Mouse (Mus musculus) G1E (cell line): ENCODE results near the gene Rabl2. TPM values are rescaled to one million over a fixed set of nuclear protein-coding genes. Genes with fewer than 3 reads are reported as not detected.

ENCODE experiments used
- ATAC-seq: 2 replicates; pipeline ENCODE4 v1.8.0; 2016; ENCODE audit warnings: mild to moderate bottlenecking; ENCODE audit not compliant: insufficient number of reproducible peaks, poor library complexity, low FRiP score, severe bottlenecking; ENCODE audit errors: extremely low read depth
- DNase-seq: peaks from one replicate; pipeline ENCODE4 v3.0.0; 2012; ENCODE audit warnings: low spot score
- H3K27me3 ChIP-seq: 2 replicates; pipeline ENCODE4 v1.6.1; 2012; ENCODE audit warnings: mild to moderate bottlenecking, low read length, inconsistent platforms; ENCODE audit not compliant: insufficient read depth
- H3K36me3 ChIP-seq: replicated peaks from 2 replicates; pipeline ENCODE3; 2012; ENCODE audit warnings: mild to moderate bottlenecking, inconsistent platforms
- H3K4me1 ChIP-seq: 2 replicates; pipeline ENCODE4 v1.6.1; 2012; ENCODE audit warnings: low read depth, low read length, inconsistent platforms, mixed read lengths; ENCODE audit not compliant: insufficient read depth
- H3K4me3 ChIP-seq: 2 replicates; pipeline ENCODE4 v1.5.1; 2012; ENCODE audit warnings: low read depth, mild to moderate bottlenecking, inconsistent platforms, low read length, moderate library complexity, mixed read lengths
- H3K9me3 ChIP-seq: replicated peaks from 2 replicates; pipeline ENCODE4 v1.6.1; 2012; ENCODE audit warnings: inconsistent platforms
- CTCF ChIP-seq: IDR thresholded peaks from 2 replicates; pipeline ENCODE4 v1.5.1; 2012; ENCODE audit warnings: low read depth, low read length, inconsistent platforms, mixed read lengths
- GATA1 ChIP-seq: IDR thresholded peaks from 2 replicates; pipeline ENCODE4 v1.6.1; 2012; ENCODE audit warnings: borderline replicate concordance, low read length, inconsistent platforms, mixed read lengths
- GATA2 ChIP-seq: IDR thresholded peaks from 2 replicates; pipeline ENCODE4 v1.6.1; 2012; ENCODE audit warnings: low read depth, low read length, inconsistent platforms, borderline replicate concordance
- POLR2AphosphoS5 ChIP-seq: IDR thresholded peaks from 2 replicates; pipeline ENCODE4 v1.6.1; 2012; ENCODE audit warnings: low read depth, low read length, inconsistent platforms; ENCODE audit not compliant: insufficient replicate concordance
- TAL1 ChIP-seq: conservative IDR thresholded peaks from 2 replicates; pipeline ENCODE4 v1.6.1; 2012; ENCODE audit warnings: low read depth, low read length, inconsistent platforms, mixed read lengths
- polyA plus RNA-seq: library from polyadenylated mRNA; stranded (reverse); fragments of >175 nt; gene quantifications from 2 replicates; pipeline ENCODE4 v1.2.3, GENCODE M21; 2012
- total RNA-seq, 2 experiments: library from RNA; stranded (forward) in 1 of 2; stranded (reverse) in 1 of 2; fragments of 200-1000 nt in 1 of 2; fragments of >200 nt in 1 of 2; fragmentation: Nextera tagmentation in 1 of 2; gene quantifications; 2 replicates each; pipeline ENCODE4 v1.2.3; 2014 to 2017

The Rabl2 gene
- total and polyA plus RNA-seq, 3 experiments = 5.5 to 12.7 (median 8.1) TPM

DNA sequence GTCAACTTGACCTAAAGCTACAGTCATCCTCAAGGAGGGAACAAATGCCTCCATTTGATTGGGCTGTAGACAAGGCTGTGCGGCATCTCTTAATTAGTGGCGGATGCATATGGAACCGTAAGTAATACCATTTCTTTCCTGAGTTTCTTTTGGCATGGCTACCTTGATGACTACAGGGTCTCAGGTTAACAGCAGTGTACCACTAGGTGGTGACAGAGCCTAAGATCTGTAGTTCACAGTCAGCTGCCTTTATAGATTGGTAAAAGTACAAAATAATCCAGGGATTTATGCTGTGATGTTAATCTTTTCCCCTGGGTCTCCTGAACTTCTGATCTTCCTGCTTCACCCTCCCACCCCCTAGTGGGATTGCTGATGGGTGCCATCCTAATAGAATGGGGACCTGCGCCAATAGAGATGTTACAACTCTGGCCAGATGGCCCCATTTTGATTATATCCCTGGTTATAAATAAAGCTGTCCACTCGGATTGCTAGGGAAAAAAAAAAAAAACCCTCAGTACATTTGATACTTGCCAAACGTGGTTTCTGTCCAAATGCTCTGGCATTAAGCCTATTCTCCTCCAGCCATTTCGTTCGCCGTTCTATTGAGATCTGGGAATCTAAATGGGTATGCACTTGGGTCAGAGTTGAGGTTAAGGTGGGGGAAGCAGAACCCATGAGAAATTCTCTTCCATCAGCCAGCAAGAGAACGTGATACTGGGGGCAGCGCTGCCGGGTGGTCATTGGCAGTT lies 14.3 kb upstream of the Rabl2 start:
- no peak for DNase-seq
- no peaks in the 10 kb centered on the region for H3K36me3 ChIP-seq
- no peak for TF ChIP-seq GATA2
- TF ChIP-seq POLR2AphosphoS5 = no peak
- TF ChIP-seq CTCF = no peak
- TF ChIP-seq TAL1 = no peak
- no peak for TF ChIP-seq GATA1
- H3K4me1 ChIP-seq = no peaks in the 10 kb centered on the region
- H3K4me3 ChIP-seq = no peak overlapping the region
- H3K27me3 ChIP-seq = no peaks in the 10 kb centered on the region
- ATAC-seq = no peak
- no peaks in the 10 kb centered on the region for H3K9me3 ChIP-seq

DNA sequence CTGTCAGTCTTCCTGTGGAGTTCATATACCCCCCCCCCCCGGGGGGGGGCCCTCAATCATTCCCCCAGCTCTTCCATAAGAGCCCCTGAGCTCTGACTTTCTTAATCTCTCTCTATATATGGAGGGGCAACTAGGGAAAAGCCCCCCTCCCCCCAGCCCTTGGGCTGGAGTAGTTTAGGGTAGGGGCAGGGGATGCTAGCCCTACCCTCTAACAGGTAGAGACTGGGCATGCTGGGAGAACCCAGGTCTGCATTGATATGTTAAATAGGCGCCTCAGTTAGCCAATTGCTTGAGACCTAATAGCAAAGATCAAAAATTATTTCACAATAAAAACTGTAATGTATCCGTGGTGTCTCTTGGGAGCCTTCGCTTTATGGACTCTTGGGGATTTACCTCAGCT lies 825 bp upstream of the Rabl2 start:
- H3K36me3 ChIP-seq = peaks cover 12% of the 10 kb centered on the region
- peaks cover 4% of the 10 kb centered on the region; the same call in 1 of the 2 replicates for H3K27me3 ChIP-seq
- TF ChIP-seq GATA2 (no peak), GATA1 (no peak), POLR2AphosphoS5 (no peak), CTCF (no peak), TAL1 (no peak)
- peaks cover 15% of the 10 kb centered on the region for H3K4me1 ChIP-seq
- no peak for DNase-seq
- no peak for ATAC-seq
- no peaks in the 10 kb centered on the region for H3K9me3 ChIP-seq
- H3K4me3 ChIP-seq = no peak overlapping the region; the same call in 1 of the 2 replicates

DNA sequence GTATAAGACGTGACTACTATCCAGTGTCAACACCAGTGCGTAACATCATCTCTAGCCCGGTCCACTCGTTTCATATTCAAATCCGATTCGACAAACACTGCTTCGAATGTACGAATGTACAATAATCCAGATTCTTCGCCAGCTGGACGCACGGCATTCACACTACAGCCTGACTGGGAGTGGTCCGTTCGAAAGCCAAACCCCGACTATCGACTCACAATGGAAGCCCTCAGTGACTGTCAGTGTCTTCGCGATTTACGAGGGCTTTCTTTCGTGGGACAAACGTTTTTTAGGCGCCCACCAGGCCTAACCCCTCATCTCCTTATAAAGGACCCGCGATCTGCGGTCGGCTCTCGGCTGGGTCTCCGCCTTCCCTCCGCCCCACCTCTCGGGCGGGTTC lies 406 bp downstream of the Rabl2 start:
- H3K4me1 ChIP-seq = peaks cover 15% of the 10 kb centered on the region
- peaks cover 22% of the 10 kb centered on the region for H3K36me3 ChIP-seq
- no peak for TF ChIP-seq POLR2AphosphoS5
- no peak for TF ChIP-seq GATA2
- TF ChIP-seq GATA1 = no peak
- no peak for TF ChIP-seq TAL1
- no peak for TF ChIP-seq CTCF
- H3K9me3 ChIP-seq = no peaks in the 10 kb centered on the region
- ATAC-seq (no peak), DNase-seq (peak; percentile 6)
- peak overlapping the region; percentile 87 for H3K4me3 ChIP-seq
- H3K27me3 ChIP-seq = peaks cover 2% of the 10 kb centered on the region; the same call in 1 of the 2 replicates

DNA sequence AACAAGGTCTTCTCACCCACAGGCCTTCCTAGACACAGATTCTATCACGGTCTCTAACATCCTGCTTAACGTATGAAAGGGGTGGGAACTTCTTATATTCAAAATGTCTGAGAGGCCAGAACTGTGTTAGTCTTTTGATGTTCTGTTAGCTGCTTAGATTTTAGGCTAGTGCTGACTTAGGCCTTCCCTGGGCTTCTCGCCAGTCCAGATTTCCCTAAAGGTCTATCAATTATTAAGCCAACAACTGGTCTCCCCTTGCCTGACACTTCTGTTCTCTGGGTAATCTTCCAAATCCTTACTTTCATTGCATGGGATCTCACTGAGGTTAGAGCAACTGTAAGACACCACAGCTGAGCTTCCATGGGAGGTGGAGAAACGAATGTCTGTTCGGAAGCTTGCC lies 2.6 kb downstream of the Rabl2 start:
- TF ChIP-seq GATA1 = no peak
- TF ChIP-seq POLR2AphosphoS5 = no peak
- no peak for TF ChIP-seq TAL1
- TF ChIP-seq CTCF = no peak
- TF ChIP-seq GATA2 = no peak
- Histone ChIP-seq H3K36me3 (peaks cover 27% of the 10 kb centered on the region), H3K4me1 (peaks cover 15% of the 10 kb centered on the region), H3K27me3 (no peaks in the 10 kb centered on the region), H3K9me3 (no peaks in the 10 kb centered on the region), H3K4me3 (no peak overlapping the region)
- ATAC-seq = no peak
- DNase-seq = no peak

DNA sequence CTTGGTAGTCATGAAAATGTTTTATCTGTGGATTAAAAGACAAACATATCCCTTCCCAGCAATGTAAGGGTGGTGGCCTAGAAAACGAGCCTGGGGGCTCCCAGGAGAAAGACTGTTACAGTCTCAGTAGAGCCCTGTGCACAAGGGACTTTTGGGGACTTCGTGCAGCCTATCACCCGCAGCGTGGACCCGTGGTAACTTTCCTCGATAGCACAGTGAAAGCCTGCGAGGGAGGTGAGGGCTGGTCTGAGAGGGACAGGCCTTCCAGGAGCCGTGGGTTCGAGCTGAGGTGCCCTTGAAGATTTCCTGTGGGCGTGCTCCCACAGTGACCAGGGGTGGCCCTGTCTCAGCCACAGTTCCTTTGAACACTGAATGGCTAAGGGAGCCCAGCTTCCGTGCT lies 6.1 kb downstream of the Rabl2 start:
- ATAC-seq = no peak
- no peak overlapping the region for H3K4me3 ChIP-seq
- no peak for TF ChIP-seq GATA1
- no peak for TF ChIP-seq POLR2AphosphoS5
- TF ChIP-seq CTCF = no peak
- TF ChIP-seq TAL1 = no peak
- no peak for TF ChIP-seq GATA2

DNA sequence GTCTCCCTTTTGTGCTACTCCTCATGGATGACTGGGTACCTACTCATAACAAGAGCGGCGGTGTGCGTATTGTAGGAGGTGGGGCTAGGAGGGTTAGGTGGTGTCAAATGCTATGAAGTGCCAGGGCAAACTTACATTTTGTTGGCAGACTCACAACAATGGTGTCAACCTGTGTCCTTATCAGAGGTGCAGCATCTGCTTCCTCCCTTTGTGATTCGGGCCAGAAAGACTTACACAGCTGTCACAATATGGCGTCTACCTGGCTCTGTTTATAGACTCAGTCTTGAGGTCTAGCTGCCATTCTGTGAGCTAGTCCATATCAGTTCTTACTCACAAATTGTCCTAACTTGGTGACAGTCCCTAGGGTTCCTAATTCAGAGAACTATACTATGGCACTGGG lies 6.6 kb downstream of the Rabl2 start:
- no peak for TF ChIP-seq POLR2AphosphoS5
- TF ChIP-seq GATA2 = no peak
- no peak for TF ChIP-seq TAL1
- no peak for TF ChIP-seq CTCF
- TF ChIP-seq GATA1 = no peak

More for the DNA sequence above, 6.1 kb downstream of the Rabl2 start:
- Histone ChIP-seq H3K27me3 (no peaks in the 10 kb centered on the region), H3K9me3 (no peaks in the 10 kb centered on the region), H3K4me1 (0 out of 2 replicates have a peak, but pooled peaks cover 1% of the 10 kb centered on the region), H3K36me3 (peaks cover 33% of the 10 kb centered on the region)
- no peak for DNase-seq

More for the DNA sequence above, 6.6 kb downstream of the Rabl2 start:
- no peaks in the 10 kb centered on the region for H3K4me1 ChIP-seq
- no peaks in the 10 kb centered on the region for H3K27me3 ChIP-seq
- ATAC-seq (no peak), DNase-seq (no peak)
- peaks cover 33% of the 10 kb centered on the region for H3K36me3 ChIP-seq
- no peak overlapping the region for H3K4me3 ChIP-seq
- no peaks in the 10 kb centered on the region for H3K9me3 ChIP-seq
